Mouse (Mus musculus) spleen, adult 18-20 months (tissue): ENCODE measurements around the gene Abhd6.
A peak's percentile ranks its signal among the peaks of the same experiment; 100 is the strongest.

Experiments used
- DNase-seq, 2 experiments: peaks; one replicate each; pipeline ENCODE4 v3.0.0; 2022; ENCODE audit warnings: mixed read lengths in 2 of 2

Abhd6 gene

DNA sequence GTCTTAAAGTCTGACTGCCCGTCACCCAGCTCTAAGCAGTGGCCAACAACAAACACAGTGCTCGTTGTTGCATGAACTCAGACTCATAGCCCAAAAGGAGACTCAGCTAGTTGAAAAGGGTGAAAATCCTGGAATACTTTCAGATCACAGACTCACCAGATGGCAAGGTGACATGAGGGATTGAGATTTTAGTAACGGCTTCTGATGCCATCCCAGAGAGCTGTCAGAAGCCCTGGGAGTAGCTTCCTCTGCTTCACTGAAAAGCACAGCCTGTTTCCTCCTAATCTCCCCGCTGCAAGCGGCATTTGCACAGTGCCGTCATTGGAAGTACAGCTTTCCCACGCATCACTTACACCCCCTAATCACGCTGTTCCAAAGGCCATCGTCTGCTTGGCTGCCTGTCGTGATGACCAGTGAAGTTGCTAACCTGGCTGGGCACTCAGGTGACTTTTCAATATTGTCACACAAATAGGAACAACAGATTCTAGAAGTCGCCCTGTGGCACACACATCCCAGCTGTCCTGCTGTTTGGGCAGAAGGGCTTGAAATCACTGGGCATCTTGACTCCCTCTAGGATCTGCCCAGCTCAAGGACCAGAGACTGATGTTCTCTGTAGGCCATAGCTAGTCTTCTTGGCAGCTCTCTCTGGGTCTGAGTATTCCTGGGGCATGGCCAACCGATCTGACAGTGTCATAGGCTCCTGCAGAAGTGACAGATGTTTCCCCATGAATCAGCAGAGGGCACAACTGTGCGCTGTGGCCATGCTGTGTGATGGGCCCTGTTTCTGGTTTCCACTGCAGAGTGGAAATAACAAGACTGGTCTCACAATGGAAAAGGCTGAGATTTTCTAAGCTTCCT lies 29.6 kb downstream of the Abhd6 start:
- DNase-seq, result no peak

GRCm38 (mm10) chr14:8034561-8034960 lies 31.9 kb downstream of the Abhd6 start:
- no peak for DNase-seq

GRCm38 (mm10) chr14:8035951-8036350 lies 33.2 kb downstream of the Abhd6 start:
- DNase-seq, result no peak

GRCm38 (mm10) chr14:8036406-8036805 lies 33.7 kb downstream of the Abhd6 start:
- DNase-seq, result no peak

DNA sequence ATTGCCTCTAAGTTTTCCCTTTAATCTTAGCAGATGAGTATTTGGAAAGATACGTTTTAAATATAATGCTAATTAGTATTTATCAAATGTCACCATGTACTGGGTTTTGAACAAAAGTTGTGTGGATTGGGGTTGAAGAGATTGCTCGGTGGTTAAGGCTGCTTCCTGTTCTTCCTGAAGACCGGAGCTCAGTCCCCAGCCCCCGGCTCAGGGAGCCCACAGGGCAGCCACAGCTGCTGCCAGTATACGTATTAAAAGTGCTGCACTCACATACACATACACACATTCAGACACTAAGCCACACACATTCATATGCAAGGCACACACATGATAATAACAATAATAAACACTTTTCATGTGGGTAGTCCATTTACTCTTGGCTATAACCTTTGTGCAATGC lies 35.4 kb downstream of the Abhd6 start:
- no peak for DNase-seq

GRCm38 (mm10) chr14:8038791-8039448 lies 36.2 kb downstream of the Abhd6 start:
- no peak for DNase-seq

- no peak for DNase-seq
Measured at GRCm38 (mm10) chr14:8040179-8040578, 37.5 kb downstream of the Abhd6 start.

DNA sequence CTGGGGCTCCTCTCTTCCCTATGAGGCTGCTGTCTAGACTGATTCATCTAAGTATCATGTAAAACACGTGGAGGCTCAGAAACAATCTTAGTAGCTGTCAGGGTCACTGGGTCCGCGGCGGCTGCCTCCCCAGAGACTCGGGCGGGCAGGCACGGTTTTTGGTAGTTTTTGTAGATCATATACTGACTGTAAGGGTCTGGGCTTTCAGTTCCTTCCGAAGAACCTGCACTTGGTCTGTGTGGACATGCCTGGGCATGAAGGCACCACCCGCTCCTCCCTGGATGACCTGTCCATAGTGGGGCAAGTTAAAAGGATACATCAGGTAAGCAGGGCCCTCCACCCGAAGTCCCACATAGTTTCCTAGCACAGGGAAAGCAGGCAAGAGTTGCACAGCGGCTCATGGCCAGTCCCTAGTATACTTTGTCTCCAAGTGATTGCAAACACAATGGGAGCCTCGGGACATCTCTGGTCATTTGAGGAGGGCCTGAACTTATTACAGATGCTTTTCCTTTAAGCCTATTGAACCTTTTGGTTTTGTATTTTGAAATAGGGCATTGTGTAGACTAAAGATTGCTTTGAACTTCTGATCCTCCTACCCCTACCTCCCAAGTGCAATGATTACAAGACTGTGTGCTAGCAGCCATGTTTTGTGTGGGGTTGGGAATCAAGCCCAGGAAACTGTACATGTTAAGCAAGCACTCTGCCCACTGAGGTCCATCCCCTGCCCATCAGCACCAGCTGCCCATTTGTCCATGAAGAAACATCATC lies 38.4 kb downstream of the Abhd6 start:
- no peak for DNase-seq

GRCm38 (mm10) chr14:8042120-8042519 lies 39.4 kb downstream of the Abhd6 start:
- no peak for DNase-seq

- DNase-seq, result no peak
Measured at GRCm38 (mm10) chr14:8042577-8042976, 39.9 kb downstream of the Abhd6 start.

DNA sequence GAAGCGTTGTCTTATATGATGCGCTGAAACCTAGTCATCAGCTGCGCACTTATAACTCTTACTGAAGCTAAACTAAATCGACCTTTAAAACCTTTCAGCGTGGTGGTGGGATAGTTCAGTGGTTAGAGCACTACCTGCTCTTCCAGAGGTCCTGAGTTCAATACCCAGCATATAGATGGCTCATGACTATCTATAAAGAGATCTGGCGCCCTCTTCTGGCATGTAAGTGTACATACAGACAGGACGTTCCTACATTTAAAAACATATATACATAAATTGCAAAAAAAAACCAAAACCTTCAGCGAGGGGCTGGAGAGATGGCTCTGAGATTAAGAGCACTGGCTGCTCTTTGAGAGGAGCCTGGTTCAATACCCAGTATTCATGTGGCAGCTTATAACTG lies 41.6 kb downstream of the Abhd6 start:
- DNase-seq, result peak in 1 of 2 experiments; percentile 16

- peak in 1 of 2 experiments; percentile 7 for DNase-seq
Measured at GRCm38 (mm10) chr14:8044786-8045185, 42.1 kb downstream of the Abhd6 start.

DNA sequence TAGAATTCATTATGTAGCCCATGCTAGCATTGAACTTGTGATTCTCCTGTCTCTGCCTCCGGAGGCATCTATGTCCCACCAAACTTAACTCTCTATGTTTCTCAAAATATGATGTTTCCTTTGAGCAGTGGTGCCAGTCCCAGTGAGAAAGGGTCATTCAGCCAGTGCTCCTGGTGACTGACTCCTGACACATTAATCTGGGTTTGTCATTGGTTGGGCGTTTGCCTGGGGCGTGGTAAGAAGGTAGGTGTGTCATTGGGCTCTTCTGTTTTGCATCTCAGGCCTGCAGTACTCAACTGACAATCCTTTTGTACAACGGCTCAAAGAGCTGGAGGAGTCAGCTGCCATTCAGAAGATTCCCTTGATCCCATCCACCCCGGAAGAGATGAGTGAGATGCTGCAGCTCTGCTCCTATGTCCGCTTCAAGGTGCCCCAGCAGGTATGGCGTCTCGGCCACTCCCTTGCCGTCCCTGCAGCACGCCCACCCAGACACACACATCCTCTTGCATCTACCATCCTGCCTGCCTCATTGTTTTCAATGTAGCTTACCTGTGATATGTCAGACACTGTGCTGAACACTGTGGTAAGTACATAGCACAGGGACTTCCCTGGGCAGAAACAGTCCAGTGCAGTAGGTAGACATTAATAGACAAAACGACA lies 42.6 kb downstream of the Abhd6 start:
- no peak for DNase-seq

DNA sequence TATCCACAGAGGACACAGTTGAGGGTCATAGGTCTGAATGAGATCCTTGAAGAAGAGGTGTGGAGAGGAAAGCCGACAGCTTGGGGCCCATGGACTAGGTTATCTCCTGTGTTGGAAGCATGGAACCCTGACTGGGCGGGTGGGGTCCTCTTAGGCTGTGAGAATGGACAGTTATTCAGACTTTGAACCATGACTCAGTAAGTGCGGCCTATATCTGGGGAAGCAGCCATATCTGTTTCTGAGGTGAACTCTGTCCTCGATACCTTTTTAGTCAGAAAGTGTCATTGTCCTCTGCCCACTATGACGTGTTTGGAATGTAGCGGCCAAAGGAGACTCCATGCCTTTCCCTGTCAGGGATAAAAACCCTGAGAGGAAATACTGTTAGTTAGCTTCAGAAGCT lies 44.1 kb downstream of the Abhd6 start:
- no peak for DNase-seq

DNA sequence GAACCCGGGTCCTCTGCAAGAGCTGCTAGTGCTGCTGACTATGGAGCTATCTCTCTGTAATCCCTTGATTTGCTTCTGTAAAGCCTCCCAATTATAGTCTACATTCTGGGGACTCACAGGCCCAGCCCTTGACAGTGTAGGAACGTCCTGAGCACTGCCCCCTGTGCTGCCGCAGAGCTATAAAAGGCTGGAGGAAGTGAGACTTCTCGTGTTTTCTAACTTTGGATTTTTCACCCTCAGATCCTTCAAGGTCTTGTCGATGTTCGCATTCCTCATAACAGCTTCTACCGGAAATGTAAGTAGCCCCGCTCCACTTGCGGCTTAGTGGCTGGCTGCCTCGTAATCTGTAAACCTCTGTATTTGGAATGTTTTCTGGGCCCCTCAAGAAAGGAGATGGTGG lies 46.6 kb downstream of the Abhd6 start:
- DNase-seq, result peak in 1 of 2 experiments; percentile 9

- no peak for DNase-seq
Measured at GRCm38 (mm10) chr14:8051869-8052268, 49.2 kb downstream of the Abhd6 start.

DNA sequence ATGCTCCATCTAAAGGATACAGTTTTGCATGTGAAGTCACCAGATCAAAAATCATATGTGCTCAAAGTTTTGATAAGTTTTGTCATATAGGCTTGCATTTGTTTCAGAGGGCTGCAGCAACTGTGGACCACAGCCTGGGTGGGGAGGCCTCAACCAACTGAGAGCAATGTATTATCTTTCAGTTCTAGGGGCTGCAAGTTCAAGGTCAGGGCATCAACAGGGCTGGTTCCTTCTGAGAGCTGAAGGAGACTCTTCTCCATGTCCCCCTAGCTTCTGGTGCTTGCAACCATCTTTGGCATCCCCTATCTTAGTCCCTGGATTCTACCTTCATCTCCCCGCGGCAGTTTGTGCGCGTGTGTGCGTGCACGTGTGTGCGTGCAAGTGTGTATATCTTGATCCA lies 50.0 kb downstream of the Abhd6 start:
- no peak for DNase-seq

DNA sequence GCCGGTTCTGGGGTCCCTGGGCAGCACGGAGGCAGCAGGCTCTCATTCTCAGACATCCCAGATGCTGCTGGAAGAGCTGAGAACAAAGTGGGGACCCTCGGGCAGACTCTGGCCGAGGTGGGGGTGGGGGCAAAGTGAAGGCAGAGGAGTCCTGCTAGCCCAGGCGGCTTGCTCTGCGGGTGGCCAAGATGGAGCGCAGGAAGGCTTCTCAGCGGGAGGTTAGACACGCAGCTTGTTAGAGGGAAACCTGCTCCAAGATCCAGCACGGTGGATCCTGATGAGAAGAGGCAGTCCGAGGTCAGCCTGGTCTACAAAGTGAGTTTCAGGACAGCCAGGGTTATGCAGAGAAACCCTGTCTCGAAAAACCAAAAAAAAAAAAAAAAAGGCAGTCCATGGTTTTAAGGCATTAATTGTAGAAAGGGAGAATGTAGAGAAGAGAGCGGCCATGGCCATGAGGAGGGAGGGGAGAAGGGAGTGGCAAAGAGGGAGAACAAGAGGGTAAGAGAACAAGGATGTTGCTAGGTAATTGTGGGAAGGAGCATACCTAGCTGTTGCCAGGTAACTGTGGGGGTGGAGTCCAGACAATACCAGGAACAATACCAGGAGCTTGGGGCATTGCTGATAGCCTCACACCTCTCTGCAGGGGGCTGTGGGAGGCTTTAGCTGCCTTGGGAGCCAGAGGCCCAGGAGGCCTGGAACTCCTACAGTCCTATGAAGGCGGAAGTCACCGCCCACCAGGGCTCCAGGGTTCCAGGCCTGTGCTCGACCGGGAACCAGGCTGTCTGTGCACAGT lies 51.8 kb downstream of the Abhd6 start:
- DNase-seq, result no peak

GRCm38 (mm10) chr14:8056076-8056475 lies 53.4 kb downstream of the Abhd6 start:
- DNase-seq, result no peak

DNA sequence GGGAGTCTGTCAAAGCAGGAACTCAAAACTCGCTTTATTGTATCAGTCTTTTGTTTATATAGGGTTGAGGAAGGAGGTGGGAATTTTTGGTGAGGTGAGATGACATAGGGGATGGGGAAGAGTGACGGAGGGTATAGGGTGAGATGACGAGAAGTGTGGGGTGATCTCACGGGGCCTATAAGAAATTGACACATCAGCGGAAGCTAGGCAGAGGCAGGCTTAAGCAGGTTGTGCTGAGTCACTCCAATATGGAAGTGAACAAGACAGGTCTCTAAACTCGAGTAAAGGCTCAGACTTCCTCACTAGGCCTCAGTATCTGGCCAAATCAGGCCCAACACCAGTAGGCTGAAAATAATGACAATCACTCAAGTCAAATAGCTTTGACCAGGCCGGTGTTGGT lies 57.2 kb downstream of the Abhd6 start:
- DNase-seq, result no peak

GRCm38 (mm10) chr14:8062076-8062475 lies 59.4 kb downstream of the Abhd6 start:
- DNase-seq, result no peak
